Mouse (Mus musculus): ENCODE results near the gene Npas3.

Npas3 gene

GRCm38 (mm10) chr12:53864436-53865136 lies 616.1 kb downstream of the Npas3 start:
- no peak for DNase-seq (ENCODE audit: low spot score in 2 of 2)

GRCm38 (mm10) chr12:53865691-53866090 lies 617.2 kb downstream of the Npas3 start:
- DNase-seq (ENCODE audit: low spot score in 2 of 2) = no peak

GRCm38 (mm10) chr12:53869981-53870380 lies 621.5 kb downstream of the Npas3 start:
- DNase-seq (ENCODE audit: low spot score in 2 of 2) = no peak

- no peak for DNase-seq (ENCODE audit: low spot score in 2 of 2)
Measured at GRCm38 (mm10) chr12:53875226-53875625, 626.7 kb downstream of the Npas3 start.

GRCm38 (mm10) chr12:53876693-53877092 lies 628.2 kb downstream of the Npas3 start:
- no peak for DNase-seq (ENCODE audit: low spot score in 2 of 2)

- DNase-seq (ENCODE audit: low spot score in 2 of 2) = no peak
Measured at GRCm38 (mm10) chr12:53881684-53882083, 633.2 kb downstream of the Npas3 start.

- no peak for DNase-seq (ENCODE audit: low spot score in 2 of 2)
Measured at GRCm38 (mm10) chr12:53882863-53883262, 634.4 kb downstream of the Npas3 start.

GRCm38 (mm10) chr12:53888624-53889023 lies 640.1 kb downstream of the Npas3 start:
- no peak for DNase-seq (ENCODE audit: low spot score in 2 of 2)

GRCm38 (mm10) chr12:53895909-53896308 lies 647.4 kb downstream of the Npas3 start:
- no peak for DNase-seq (ENCODE audit: low spot score in 2 of 2)

GRCm38 (mm10) chr12:53908761-53909160 lies 660.3 kb downstream of the Npas3 start:
- no peak for DNase-seq (ENCODE audit: low spot score in 2 of 2)

- DNase-seq (ENCODE audit: low spot score in 2 of 2) = peak; percentile 5 to 20
Measured at GRCm38 (mm10) chr12:53910192-53910591, 661.7 kb downstream of the Npas3 start.

- no peak for DNase-seq (ENCODE audit: low spot score in 2 of 2)
Measured at GRCm38 (mm10) chr12:53922153-53922552, 673.7 kb downstream of the Npas3 start.

GRCm38 (mm10) chr12:53948826-53949225 lies 700.3 kb downstream of the Npas3 start:
- DNase-seq (ENCODE audit: low spot score in 2 of 2) = no peak

- DNase-seq (ENCODE audit: low spot score in 2 of 2) = no peak
Measured at GRCm38 (mm10) chr12:53962004-53962403, 713.5 kb downstream of the Npas3 start.

- DNase-seq (ENCODE audit: low spot score in 2 of 2) = no peak
Measured at GRCm38 (mm10) chr12:53963534-53963933, 715.1 kb downstream of the Npas3 start.

GRCm38 (mm10) chr12:53969378-53970174 lies 721.1 kb downstream of the Npas3 start:
- DNase-seq (ENCODE audit: low spot score in 2 of 2) = no peak

GRCm38 (mm10) chr12:53970721-53971120 lies 722.2 kb downstream of the Npas3 start:
- DNase-seq (ENCODE audit: low spot score in 2 of 2) = no peak

- no peak for DNase-seq (ENCODE audit: low spot score in 2 of 2)
Measured at GRCm38 (mm10) chr12:53973414-53973813, 724.9 kb downstream of the Npas3 start.

- peak; percentile 18 to 43 for DNase-seq (ENCODE audit: low spot score in 2 of 2)
Measured at GRCm38 (mm10) chr12:53981575-53982507, 733.4 kb downstream of the Npas3 start.

- no peak for DNase-seq (ENCODE audit: low spot score in 2 of 2)
Measured at GRCm38 (mm10) chr12:53983946-53984345, 735.5 kb downstream of the Npas3 start.

GRCm38 (mm10) chr12:53985851-53986842 lies 737.7 kb downstream of the Npas3 start:
- DNase-seq (ENCODE audit: low spot score in 2 of 2) = no peak

Measured in left cerebral cortex, adult 9 months (tissue).